Mouse (Mus musculus) hematopoietic multipotent progenitor cell, adult 10-12 weeks (in vitro differentiated cells): ENCODE data around the gene Nfat5. TPM values are rescaled to one million over a fixed set of nuclear protein-coding genes. Genes with fewer than 3 reads are reported as not detected.

Experiments
- polyA plus RNA-seq: library from polyadenylated mRNA; stranded (reverse); fragments of >175 nt; gene quantifications from 2 replicates; pipeline ENCODE4 v1.2.3, GENCODE M21; 2012; ENCODE audit warnings: low replicate concordance

The Nfat5 gene
- 7.1 and 22.6 TPM in 2 replicates for polyA plus RNA-seq

DNA sequence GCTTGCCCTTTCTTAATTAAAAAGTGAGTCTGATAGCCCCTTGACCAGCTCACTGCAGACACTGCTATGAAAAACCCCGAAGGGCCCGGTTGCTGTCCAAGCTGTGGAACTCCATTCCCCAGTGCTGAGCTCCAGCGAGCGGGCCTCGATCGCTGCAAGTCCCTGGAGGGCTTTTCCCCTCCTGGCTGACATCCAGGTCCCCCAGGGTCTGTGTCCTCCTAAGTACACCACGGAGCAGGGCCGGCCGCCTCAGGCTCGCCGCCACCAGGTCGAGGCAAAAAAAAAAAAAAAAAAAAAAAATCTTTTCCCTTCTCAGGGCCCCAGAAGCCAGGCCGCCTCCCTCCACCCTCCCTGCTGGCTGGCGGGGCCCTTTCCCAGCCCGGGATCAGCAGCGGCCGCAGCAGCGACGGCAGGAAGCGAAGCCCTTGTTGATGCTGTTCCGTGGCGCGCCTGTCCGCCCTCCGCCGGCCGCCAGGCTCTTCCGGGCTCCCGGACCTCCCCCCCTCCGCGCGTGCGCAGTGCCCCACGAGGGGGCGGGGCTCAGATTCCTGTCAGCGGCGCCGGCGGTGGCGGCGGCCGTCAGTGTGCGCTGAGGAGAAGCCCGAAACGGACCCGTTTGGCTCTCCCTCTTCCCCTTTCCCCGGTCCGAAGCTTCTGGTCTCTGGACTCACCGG, at the start of gene Nfat5:
Nfat5 (plus strand) TSS at position 543 of the 674 bp plus-strand sequence.

GRCm38 (mm10) chr8:107403038-107403781, 109.9 kb downstream of the Nfat5 start, which contains the start of gene Nqo1:
Gene Nqo1, minus strand, starts transcription at chr8:107403206.

GRCm38 (mm10) chr8:107424597-107425229, 131.4 kb downstream of the Nfat5 start, which contains the start of gene Nob1:
Gene Nob1, minus strand, starts transcription at chr8:107425051.

Other genes with a start within 250 kb of the Nfat5 start
- 3.1 and 6.9 TPM in 2 replicates for gene Pdf, start 244.9 kb upstream of the Nfat5 start, polyA plus RNA-seq
- gene Cog8, start 236.8 kb upstream of the Nfat5 start, polyA plus RNA-seq = 19.8 and 34.4 TPM in 2 replicates
- gene Nip7, start 236.6 kb upstream of the Nfat5 start, polyA plus RNA-seq = 6.1 and 7.3 TPM in 2 replicates
- gene Tmed6, start 227.8 kb upstream of the Nfat5 start, polyA plus RNA-seq = not detected in 2 replicates
- gene Terf2, start 196.9 kb upstream of the Nfat5 start, polyA plus RNA-seq = 22.0 and 22.2 TPM in 2 replicates
- gene Cyb5b, start 142.8 kb upstream of the Nfat5 start, polyA plus RNA-seq = 8.8 and 13.7 TPM in 2 replicates
- 0.11 and 0.31 TPM in 2 replicates for gene Nqo1, start 109.7 kb downstream of the Nfat5 start, polyA plus RNA-seq
- gene Nob1, start 131.6 kb downstream of the Nfat5 start, polyA plus RNA-seq = 7.3 and 29.7 TPM in 2 replicates
- 58.5 and 62.7 TPM in 2 replicates for gene Wwp2, start 142.9 kb downstream of the Nfat5 start, polyA plus RNA-seq